Mouse (Mus musculus): ENCODE measurements around the gene Tbc1d22a.

GRCm38 (mm10) chr15:86433378-86433777, 219.1 kb downstream of the Tbc1d22a start:
- TF ChIP-seq CTCF (IDR thresholded peaks at IDR 0.05; ENCODE audit: extremely low read depth, insufficient read length, insufficient replicate concordance, low read depth, low read length) (no peak), POLR2A (IDR thresholded peaks at IDR 0.05; ENCODE audit: low read depth, low read length) (no peak)
